Mouse (Mus musculus) splenic B cell, adult 2 months (primary cell): ENCODE measurements around the gene Mylk4.
A peak's percentile ranks its signal among the peaks of the same experiment; 100 is the strongest.

Experiments
- DNase-seq: peaks from one replicate; pipeline ENCODE4 v3.0.0-alpha.2; 2011; ENCODE audit warnings: low read depth, low spot score
- H3K27me3 ChIP-seq: 2 replicates; pipeline ENCODE4 v1.6.1; 2012; ENCODE audit warnings: mild to moderate bottlenecking, low read length, moderate library complexity, mixed read lengths; ENCODE audit not compliant: control insufficient read depth, poor library complexity, insufficient read depth, severe bottlenecking
- H3K36me3 ChIP-seq: 2 replicates; pipeline ENCODE4 v1.6.1; 2012; ENCODE audit warnings: mild to moderate bottlenecking, low read length, moderate library complexity, mixed read lengths; ENCODE audit not compliant: control insufficient read depth, poor library complexity, insufficient read depth, severe bottlenecking

Mylk4 gene

DNA sequence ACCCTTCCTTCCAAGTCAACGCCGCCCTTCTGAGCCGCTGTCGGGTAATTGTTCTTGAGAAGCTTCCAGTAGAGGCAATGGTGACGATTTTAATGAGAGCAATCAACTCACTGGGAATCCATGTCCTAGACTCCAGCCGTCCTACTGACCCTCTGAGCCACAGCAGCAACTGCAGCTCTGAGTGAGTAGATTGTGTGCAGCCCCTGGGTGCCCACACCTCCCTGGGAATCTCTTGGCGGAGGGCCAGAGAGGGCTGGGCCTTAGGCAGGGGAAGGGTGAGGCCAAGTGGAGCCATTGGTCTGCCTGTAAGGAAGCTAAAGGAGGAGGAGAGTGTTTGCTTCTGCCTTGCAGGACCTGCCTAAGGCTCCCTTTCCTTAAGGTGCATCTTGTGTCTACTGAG lies 23.1 kb upstream of the Mylk4 start:
- Histone ChIP-seq H3K36me3 (peaks cover 12% of the 10 kb centered on the region; the same call in 1 of the 2 replicates), H3K27me3 (no peaks in the 10 kb centered on the region)
- DNase-seq: no peak

DNA sequence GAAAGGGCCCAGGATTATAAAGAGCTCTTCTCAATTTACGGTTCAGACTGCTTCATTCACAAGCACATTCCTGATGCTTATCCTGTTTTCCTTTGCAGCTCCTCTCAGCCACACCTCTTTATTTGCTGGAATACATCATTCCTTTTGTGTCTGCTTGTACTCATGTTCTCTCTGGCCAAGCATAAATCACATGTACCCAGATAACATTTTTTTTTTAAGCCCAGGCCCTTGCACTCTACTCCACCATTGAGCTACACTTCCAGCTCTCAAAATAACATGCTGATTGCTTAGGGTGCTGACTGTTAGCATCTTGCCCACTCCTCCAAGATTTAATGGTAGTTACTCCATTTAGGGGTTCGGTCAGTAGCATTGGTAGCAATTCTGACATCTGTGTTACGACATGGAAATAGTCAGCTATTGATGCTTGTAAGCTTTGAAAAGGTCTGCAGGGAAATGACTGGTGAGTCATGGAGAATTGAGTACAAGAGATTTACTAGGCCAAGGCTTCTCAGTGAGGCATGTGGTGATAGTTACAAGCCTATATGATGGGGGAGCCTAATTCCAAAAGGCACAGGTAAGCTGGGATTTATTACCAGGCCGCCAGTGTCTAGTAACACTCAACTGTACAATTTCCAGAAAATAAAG lies 20.1 kb upstream of the Mylk4 start:
- Histone ChIP-seq H3K36me3 (peaks cover 8% of the 10 kb centered on the region; the same call in 1 of the 2 replicates), H3K27me3 (no peaks in the 10 kb centered on the region)
- no peak for DNase-seq

DNA sequence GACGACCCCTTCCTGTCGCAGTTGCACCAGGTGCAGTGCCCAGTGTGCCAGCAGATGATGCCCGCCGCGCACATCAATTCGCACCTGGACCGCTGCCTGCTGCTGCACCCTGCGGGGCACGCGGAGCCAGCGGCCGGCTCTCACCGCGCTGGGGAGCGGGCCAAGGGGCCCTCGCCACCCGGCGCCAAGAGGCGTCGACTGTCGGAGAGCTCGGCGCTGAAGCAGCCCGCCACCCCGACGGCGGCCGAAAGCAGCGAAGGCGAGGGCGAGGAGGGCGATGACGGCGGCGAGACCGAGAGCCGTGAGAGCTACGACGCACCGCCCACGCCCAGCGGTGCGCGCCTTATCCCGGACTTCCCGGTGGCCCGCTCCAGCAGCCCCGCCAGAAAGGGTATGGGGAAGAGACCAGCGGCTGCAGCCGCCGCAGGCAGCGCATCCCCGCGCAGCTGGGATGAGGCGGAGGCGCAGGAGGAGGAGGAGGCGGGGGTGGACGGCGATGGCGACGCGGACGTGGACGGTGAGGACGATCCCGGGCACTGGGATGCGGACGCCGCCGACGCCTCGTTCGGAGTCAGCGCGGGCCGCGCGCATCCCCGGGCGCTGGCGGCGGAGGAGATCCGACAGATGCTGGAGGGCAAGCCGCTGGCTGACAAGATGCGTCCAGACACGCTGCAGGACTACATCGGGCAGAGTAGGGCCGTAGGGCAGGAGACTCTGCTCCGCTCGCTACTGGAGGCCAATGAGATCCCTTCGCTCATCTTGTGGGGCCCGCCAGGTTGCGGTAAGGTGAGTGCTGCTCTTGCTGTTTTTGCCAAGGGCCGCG lies 18.7 kb upstream of the Mylk4 start, which contains the start of gene D930007J09Rik:
Gene D930007J09Rik (minus strand): TSS at position 591 of the 823 bp plus-strand sequence.
- peak; percentile 33 for DNase-seq

DNA sequence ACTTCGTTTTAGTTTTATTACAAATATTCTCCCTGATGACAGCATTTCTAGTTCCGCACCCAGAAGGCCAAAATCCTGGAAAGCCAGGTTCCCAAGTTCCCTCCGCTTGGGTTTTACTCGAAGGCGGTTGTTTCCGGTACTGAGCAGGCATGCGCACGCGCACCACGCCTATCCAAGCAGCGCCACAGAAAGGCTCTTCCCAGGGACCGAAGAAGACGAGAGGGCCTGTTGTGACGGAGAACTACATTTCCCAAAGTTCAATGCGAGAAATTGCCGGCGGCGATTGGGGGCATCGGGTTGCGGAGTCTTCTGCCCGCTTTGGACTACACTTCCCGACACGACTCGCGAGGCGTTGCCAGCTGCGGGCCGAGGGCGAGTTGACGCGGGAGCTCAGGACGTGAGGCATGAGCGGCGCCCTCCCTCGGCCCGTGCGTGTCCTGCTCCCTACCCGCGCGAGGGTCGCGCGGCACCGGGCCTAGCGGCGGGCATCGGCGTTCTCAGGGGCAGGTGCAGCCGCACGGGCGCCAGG lies 18.0 kb upstream of the Mylk4 start, which contains the start of gene Wrnip1:
Gene Wrnip1 (plus strand): TSS at position 346 of the 529 bp plus-strand sequence.
- no peaks in the 10 kb centered on the region for H3K27me3 ChIP-seq
- peak; percentile 96 for DNase-seq
- 0 out of 2 replicates have a peak, but pooled peaks cover 5% of the 10 kb centered on the region for H3K36me3 ChIP-seq

More for the DNA sequence above, 18.7 kb upstream of the Mylk4 start, which contains the start of gene D930007J09Rik:
- H3K36me3 ChIP-seq: peaks cover 8% of the 10 kb centered on the region; the same call in 1 of the 2 replicates
- H3K27me3 ChIP-seq: no peaks in the 10 kb centered on the region

DNA sequence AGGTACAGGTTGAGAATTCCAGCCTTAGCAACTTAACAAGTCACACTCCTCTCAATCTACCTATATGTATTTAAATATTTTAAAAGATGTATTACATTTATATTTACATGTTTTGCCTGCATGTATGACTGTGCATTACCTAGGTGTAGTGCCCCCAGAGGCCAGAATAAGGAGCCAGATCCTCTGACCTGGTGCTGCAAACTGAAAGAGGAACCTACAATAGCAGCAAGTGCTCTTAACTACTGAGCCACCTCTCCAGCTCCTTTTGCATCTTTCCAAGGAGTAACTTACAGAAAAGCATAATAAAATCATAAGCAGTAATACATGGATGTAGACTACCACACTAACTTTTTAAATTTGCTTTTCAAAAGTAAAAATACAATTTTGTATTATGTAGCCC lies 17.1 kb upstream of the Mylk4 start:
- DNase-seq: peak; percentile 83
- H3K36me3 ChIP-seq: no peaks in the 10 kb centered on the region
- no peaks in the 10 kb centered on the region for H3K27me3 ChIP-seq

DNA sequence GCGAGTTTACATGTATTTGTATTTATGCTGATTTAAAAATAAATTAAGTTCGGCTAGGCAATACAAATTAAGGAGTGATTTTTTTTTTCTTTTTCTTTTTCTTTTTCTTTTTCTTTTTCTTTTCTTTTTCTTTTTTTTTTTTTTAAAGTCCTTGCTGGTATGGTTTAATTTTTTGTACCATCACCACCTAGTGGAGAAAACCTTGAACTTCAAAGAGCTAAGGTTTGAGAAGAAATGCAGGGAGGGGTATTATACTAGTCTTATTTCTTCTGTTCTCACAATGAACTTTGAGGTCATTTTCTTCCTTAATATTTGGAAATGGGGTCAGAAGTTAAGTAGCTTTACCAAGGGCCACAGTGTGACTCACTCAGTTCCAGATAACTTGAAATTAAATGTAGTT lies 15.4 kb upstream of the Mylk4 start:
- Histone ChIP-seq H3K36me3 (no peaks in the 10 kb centered on the region), H3K27me3 (no peaks in the 10 kb centered on the region)
- DNase-seq: peak; percentile 57

DNA sequence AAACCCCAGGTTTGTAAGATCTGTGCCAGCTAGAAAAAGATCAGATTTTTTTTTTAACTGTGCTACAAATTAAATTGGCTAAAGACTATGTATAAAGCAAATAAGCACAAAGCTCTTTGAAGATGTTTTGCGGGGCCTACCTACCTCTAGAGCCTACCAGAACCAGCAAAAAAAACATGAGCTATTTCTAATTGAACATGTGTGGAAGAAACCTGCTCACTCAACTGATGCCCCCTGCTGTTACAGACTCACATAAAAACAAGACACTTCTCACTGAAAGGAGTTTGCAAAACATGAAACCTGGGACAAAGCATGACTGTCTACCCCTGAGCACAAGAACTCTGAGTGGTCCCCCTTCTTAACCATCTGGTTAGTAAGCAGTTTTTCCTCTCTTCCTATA lies 13.3 kb upstream of the Mylk4 start:
- no peaks in the 10 kb centered on the region for H3K36me3 ChIP-seq
- H3K27me3 ChIP-seq: no peaks in the 10 kb centered on the region
- peak; percentile 12 for DNase-seq

DNA sequence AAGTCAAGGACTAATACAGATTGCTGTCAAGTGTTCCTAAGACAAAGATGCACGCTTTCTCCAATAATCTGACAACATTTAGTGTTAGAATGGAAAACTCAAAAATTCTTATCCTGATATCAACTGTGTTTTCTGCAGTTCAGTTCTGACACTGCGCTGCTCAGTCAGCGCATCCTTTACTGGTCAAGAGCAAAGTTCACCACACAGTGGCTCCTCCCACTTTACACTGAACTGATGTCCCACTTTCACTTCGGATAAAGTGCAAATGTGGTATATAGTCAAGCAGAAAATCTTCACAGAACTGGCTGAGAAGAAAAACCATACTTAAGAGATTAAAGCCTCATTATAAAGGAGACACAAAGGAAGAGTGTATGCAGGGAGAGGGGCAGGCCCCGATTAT lies 11.4 kb upstream of the Mylk4 start:
- no peak for DNase-seq
- no peaks in the 10 kb centered on the region for H3K27me3 ChIP-seq
- no peaks in the 10 kb centered on the region for H3K36me3 ChIP-seq

DNA sequence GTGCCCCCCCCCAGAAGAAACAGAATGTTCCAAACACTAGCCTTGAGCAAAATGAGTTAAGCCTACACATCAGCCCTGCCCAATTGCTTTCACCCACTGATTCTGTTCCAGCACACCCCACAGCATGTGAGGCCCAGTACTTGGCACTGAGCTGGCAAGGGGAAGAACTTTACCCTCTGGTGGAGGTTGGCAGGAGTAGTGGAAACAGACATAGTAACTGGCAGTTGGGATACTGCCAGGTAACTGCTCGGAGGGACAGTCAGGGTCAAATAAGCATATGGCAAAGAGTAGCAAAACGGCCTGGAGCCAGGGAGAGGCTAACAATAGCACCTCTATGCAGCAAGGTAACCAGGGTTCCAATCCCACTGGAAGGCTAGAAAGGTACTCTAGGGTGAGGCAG lies 10.9 kb upstream of the Mylk4 start:
- no peak for DNase-seq
- no peaks in the 10 kb centered on the region for H3K36me3 ChIP-seq
- H3K27me3 ChIP-seq: no peaks in the 10 kb centered on the region

DNA sequence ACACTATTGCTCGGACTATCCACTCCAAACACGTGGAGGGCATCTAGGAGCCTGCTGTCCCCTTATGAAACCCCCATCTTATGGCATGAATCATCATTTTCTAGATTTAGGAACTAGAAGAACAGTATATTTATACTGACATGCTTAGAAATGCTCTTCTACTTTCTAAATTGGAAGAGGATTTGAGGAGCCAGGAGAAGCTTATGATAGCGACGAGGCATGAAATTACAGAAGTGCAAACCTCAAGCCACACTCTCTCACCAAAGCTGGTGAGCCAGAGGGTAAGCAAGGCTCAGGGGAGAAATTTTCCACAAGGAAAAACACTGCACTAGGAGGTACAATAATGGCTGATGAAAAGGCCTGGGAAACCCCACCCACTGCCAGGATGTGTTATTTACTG lies 6.0 kb upstream of the Mylk4 start:
- Histone ChIP-seq H3K36me3 (no peaks in the 10 kb centered on the region), H3K27me3 (no peaks in the 10 kb centered on the region)
- no peak for DNase-seq

DNA sequence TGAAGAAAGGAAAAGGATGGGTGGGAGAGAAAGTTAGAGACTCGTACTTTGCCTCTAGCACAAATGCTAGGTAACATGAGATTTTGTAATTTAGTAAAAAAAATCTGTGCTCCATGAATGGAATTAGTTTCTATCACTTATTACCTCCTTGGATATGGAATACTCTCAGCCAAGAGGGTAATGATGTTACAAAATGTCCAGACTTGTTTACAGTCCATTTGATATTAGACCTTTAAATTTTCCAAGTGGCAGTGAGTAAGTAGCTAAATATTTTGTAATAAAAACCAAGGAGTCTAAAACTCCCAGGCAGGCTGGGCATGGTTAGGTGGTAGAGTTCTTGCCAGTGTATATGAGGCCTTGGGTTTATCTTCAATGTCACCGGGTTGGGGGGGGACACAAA lies 3.8 kb upstream of the Mylk4 start:
- DNase-seq: no peak
- Histone ChIP-seq H3K36me3 (no peaks in the 10 kb centered on the region), H3K27me3 (no peaks in the 10 kb centered on the region)

DNA sequence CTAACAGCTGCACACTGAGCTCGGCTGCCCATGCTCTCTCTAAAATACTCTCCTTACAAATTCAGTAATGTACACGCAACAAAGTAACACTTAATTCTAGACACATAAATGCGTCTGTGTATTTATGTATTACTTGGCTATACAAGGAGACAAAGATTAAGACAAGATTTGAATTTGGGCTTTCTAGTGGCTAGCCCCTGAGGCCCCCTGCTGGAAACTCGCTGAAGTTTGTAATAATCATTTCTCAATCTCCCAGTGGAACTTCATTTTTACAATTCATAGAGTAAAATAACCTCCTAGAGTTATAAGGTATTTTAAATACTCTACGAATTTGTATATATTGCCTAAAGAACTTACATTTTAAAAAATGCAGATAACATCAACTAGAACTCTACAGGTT lies 699 bp downstream of the Mylk4 start:
- DNase-seq: peak; percentile 8
- no peaks in the 10 kb centered on the region for H3K27me3 ChIP-seq
- H3K36me3 ChIP-seq: no peaks in the 10 kb centered on the region

DNA sequence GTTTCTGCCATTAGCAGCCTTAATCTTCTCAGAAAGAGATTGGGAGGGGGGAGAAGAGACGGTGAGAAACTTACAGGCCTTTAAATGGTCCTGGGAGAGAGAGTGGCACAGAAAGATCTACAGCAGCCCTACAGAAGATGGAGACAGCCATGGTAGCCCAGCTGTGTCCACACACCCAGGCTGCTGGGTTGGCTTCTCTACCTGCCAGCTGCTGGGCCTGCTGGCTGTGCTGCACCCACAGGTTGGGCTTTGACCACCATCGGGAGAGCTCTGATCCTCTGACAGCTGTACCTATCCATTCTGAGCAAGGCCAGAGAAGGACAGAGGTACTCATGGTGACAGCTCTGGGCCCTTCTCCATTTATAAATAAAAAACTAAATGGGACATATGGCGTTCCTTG lies 4.9 kb downstream of the Mylk4 start:
- no peaks in the 10 kb centered on the region for H3K27me3 ChIP-seq
- no peak for DNase-seq
- H3K36me3 ChIP-seq: no peaks in the 10 kb centered on the region

DNA sequence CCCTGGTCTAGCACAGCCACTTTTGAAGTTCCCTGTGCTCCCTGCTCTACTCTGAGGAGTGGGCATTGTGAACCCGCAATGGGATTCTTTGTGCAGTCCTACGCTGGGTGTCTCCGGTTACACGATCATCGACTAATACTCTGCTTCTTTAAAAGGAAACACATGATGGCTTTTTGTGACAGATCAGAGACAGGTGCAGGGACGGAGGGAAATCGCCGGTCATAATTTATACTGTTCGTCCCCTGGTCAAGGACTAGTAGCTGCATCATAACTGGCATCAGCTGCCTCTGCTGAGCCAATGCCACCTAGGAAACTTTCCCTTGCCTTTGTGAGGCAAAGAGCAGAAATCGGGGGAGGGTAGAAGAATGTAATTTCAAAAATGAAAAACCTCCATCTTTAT lies 7.4 kb downstream of the Mylk4 start:
- DNase-seq: no peak
- no peaks in the 10 kb centered on the region for H3K27me3 ChIP-seq
- H3K36me3 ChIP-seq: no peaks in the 10 kb centered on the region

DNA sequence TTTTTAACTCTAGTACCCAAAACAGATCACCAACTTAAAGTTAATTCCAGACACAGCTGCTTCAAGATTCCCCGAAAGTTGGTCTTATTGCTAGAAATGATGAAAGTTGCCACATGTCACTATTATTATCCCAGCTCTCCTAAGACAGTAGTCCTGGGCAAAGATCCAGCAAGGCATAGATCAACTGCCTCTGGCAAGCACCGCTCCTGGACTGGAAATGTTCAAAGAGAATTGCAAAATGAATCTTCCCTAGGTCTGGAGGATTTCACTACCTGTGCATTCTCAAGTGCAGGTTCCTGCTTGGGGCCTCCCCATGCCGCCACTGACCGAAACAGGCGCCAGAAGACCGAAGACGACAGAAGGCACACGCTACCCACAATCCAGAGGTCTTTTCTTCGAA lies 7.9 kb downstream of the Mylk4 start:
- no peaks in the 10 kb centered on the region for H3K36me3 ChIP-seq
- DNase-seq: no peak
- H3K27me3 ChIP-seq: no peaks in the 10 kb centered on the region
